Mouse (Mus musculus): ENCODE results near the gene Efnb2.

GRCm38 (mm10) chr8:8577770-8578303 is 83.2 kb downstream of the Efnb2 start:
- TF ChIP-seq EP300 (IDR thresholded peaks at IDR 0.05; ENCODE audit: insufficient read depth, low read depth, low read length) (no peak), CTCF (IDR thresholded peaks at IDR 0.05) (no peak), POLR2A (IDR thresholded peaks at IDR 0.05; ENCODE audit: insufficient read depth, low read depth, low read length) (no peak)

All from heart, adult 2 months (tissue).